Mouse (Mus musculus) small intestine, adult 2 months (tissue): ENCODE data around the gene Plekhs1.

Experiments used
- CTCF ChIP-seq: fragments of 200-500 bp; IDR thresholded peaks from 2 replicates; pipeline ENCODE4 v1.5.1; 2012; ENCODE audit warnings: low read depth, mild to moderate bottlenecking, control low read depth, inconsistent platforms, low read length, moderate library complexity, mixed read lengths; ENCODE audit not compliant: insufficient replicate concordance, insufficient read length; ENCODE audit errors: extremely low read depth
- POLR2A ChIP-seq: fragments of 200-500 bp; IDR thresholded peaks from 2 replicates; pipeline ENCODE4 v1.6.1; 2012; ENCODE audit warnings: low read depth, mild to moderate bottlenecking, control low read depth, inconsistent platforms, low read length, moderate library complexity

DNA sequence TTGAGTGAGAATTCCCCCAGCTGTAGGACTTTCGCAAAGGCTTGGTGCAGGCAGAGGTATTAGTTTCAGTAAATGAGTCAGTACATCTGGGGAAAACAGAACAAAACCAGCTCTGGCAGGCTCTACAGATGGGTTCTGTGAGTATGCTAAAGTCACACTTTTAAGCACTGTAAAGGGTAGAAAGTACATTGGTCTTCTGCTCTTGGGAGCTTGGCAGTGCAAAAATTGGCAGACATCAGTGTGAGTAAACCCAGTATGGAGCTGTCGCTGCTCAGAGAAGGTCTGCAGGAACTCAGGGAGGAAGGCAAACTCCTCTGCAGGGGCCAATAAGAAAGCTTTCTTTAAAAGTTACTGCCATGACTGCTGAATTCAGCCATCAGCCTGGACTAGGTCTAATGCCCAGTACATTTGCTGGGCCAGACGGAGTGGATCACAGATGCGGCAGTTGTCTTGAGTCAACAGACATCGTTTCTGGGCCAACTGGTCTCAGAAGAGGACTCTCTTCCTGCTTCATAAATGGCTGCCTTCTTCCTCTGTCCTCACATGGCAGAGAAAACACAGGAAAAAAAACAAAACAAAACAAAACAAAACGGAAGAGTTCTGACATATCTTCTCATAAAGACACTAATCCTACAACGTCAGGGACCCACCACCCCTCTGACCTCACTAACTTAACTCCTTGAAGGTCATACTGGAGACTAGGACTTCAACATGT lies 22.9 kb upstream of the Plekhs1 start:
- TF ChIP-seq CTCF (no peak), POLR2A (no peak)
